Mouse (Mus musculus) liver, embryonic 13.5 days (tissue): ENCODE measurements at regions not wholly inside any gene's neighbourhood (a gene's known extent, or its start where the extent isn't known, plus 50 kb on each side); places are given as distances from the start of the nearest gene placed in this dataset.
"Not testable (repeated sequence)": the region's sequence is repeated elsewhere in the genome, so short reads cannot be mapped to it uniquely, and the experiment has no call there.

Experiments used
- ATAC-seq: fragments of 200-750 bp; cut with Nextera tagmentation; 2 replicates; pipeline ENCODE4 v1.8.0; 2017; ENCODE audit warnings: low read depth, mild to moderate bottlenecking, moderate number of reproducible peaks, moderate library complexity
- DNase-seq: peaks from one replicate; pipeline ENCODE4 v3.0.0; 2022
- H3K27ac ChIP-seq: fragments of 300-500 bp; sonication (generic); 2 replicates; pipeline ENCODE4 v1.5.1; 2015; ENCODE audit warnings: moderate library complexity, mild to moderate bottlenecking, inconsistent platforms
- H3K27me3 ChIP-seq: fragments of 300-500 bp; sonication (generic); 2 replicates; pipeline ENCODE4 v1.6.1; 2015; ENCODE audit warnings: mild to moderate bottlenecking, inconsistent platforms
- H3K36me3 ChIP-seq: fragments of 300-500 bp; sonication (generic); 2 replicates; pipeline ENCODE4 v1.6.1; 2015; ENCODE audit warnings: mild to moderate bottlenecking, inconsistent platforms
- H3K4me1 ChIP-seq: fragments of 300-500 bp; sonication (generic); replicated peaks from 2 replicates; pipeline ENCODE4 v1.6.1; 2015; ENCODE audit warnings: inconsistent platforms
- H3K4me2 ChIP-seq: fragments of 300-500 bp; sonication (generic); 2 replicates; pipeline ENCODE4 v1.6.1; 2015; ENCODE audit warnings: inconsistent platforms, mild to moderate bottlenecking, moderate library complexity
- H3K4me3 ChIP-seq: fragments of 300-500 bp; sonication (generic); replicated peaks from 2 replicates; pipeline ENCODE4 v1.5.1; 2015; ENCODE audit warnings: mild to moderate bottlenecking, inconsistent platforms
- H3K9ac ChIP-seq: fragments of 300-500 bp; sonication (generic); 2 replicates; pipeline ENCODE4 v1.6.1; 2015; ENCODE audit warnings: mild to moderate bottlenecking, inconsistent platforms
- H3K9me3 ChIP-seq: fragments of 300-500 bp; sonication (generic); replicated peaks from 2 replicates; pipeline ENCODE4 v1.6.1; 2016; ENCODE audit warnings: inconsistent platforms
- WGBS: fragments of 180-500 bp; shearing (Covaris S2); methylation state at CpG from one replicate; pipeline ENCODE4 v1.1.7; 2015; ENCODE audit not compliant: insufficient replicate concordance; 5-methylcytosine and 5-hydroxymethylcytosine counted together

- H3K4me3 ChIP-seq, result no peak overlapping the region
- no peak for DNase-seq
- ATAC-seq, result no peak
- no peaks in the 10 kb centered on the region for H3K9me3 ChIP-seq
- no peak overlapping the region for H3K27ac ChIP-seq
- 40% methylated on average over 2 of the region's 2 CpGs for WGBS
- no peak overlapping the region for H3K9ac ChIP-seq
- H3K4me2 ChIP-seq, result no peak overlapping the region
- H3K27me3 ChIP-seq, result no peaks in the 10 kb centered on the region
- no peaks in the 10 kb centered on the region for H3K36me3 ChIP-seq
- no peaks in the 10 kb centered on the region for H3K4me1 ChIP-seq
Measured at GRCm38 (mm10) chr6:7356634-7357033, 198.0 kb upstream of the Tac1 start.

- DNase-seq, result no peak
- H3K36me3 ChIP-seq, result no peaks in the 10 kb centered on the region
- H3K27ac ChIP-seq, result no peak overlapping the region
- no peak for ATAC-seq
- H3K9ac ChIP-seq, result no peak overlapping the region
- no peaks in the 10 kb centered on the region for H3K4me1 ChIP-seq
- no peak overlapping the region for H3K4me2 ChIP-seq
- H3K4me3 ChIP-seq, result no peak overlapping the region
- no peaks in the 10 kb centered on the region for H3K9me3 ChIP-seq
- WGBS, result 43% methylated on average over 1 of the region's 1 CpGs
- H3K27me3 ChIP-seq, result no peaks in the 10 kb centered on the region
Measured at GRCm38 (mm10) chr6:7367166-7367565, 187.5 kb upstream of the Tac1 start.

- 39% methylated on average over 4 of the region's 4 CpGs for WGBS
- no peaks in the 10 kb centered on the region for H3K27me3 ChIP-seq
- H3K4me2 ChIP-seq, result no peak overlapping the region
- H3K4me3 ChIP-seq, result no peak overlapping the region
- ATAC-seq (no peak), DNase-seq (no peak)
- no peaks in the 10 kb centered on the region for H3K9me3 ChIP-seq
- H3K4me1 ChIP-seq, result no peaks in the 10 kb centered on the region
- H3K9ac ChIP-seq, result no peak overlapping the region
- no peak overlapping the region for H3K27ac ChIP-seq
- H3K36me3 ChIP-seq, result no peaks in the 10 kb centered on the region
Measured at GRCm38 (mm10) chr6:7374629-7375028, 180.1 kb upstream of the Tac1 start.

GRCm38 (mm10) chr6:7375851-7376250, 178.8 kb upstream of the Tac1 start:
- WGBS, result 59% methylated on average over 2 of the region's 2 CpGs
- H3K4me3 ChIP-seq, result no peak overlapping the region
- no peak overlapping the region for H3K4me2 ChIP-seq
- H3K9ac ChIP-seq, result no peak overlapping the region
- DNase-seq (no peak), ATAC-seq (no peak)
- no peak overlapping the region for H3K27ac ChIP-seq
- H3K4me1 ChIP-seq, result no peaks in the 10 kb centered on the region
- no peaks in the 10 kb centered on the region for H3K36me3 ChIP-seq
- H3K27me3 ChIP-seq, result no peaks in the 10 kb centered on the region
- no peaks in the 10 kb centered on the region for H3K9me3 ChIP-seq

GRCm38 (mm10) chr6:7378651-7379050, 176.0 kb upstream of the Tac1 start:
- no peaks in the 10 kb centered on the region for H3K9me3 ChIP-seq
- no peaks in the 10 kb centered on the region for H3K4me1 ChIP-seq
- H3K9ac ChIP-seq, result no peak overlapping the region
- H3K4me3 ChIP-seq, result no peak overlapping the region
- no peak overlapping the region for H3K27ac ChIP-seq
- WGBS, result 43% methylated on average over 5 of the region's 5 CpGs
- H3K36me3 ChIP-seq, result no peaks in the 10 kb centered on the region
- no peak overlapping the region for H3K4me2 ChIP-seq
- no peaks in the 10 kb centered on the region for H3K27me3 ChIP-seq
- DNase-seq (no peak), ATAC-seq (no peak)

- H3K9ac ChIP-seq, result no peak overlapping the region
- H3K9me3 ChIP-seq, result no peaks in the 10 kb centered on the region
- no peaks in the 10 kb centered on the region for H3K36me3 ChIP-seq
- no peaks in the 10 kb centered on the region for H3K27me3 ChIP-seq
- ATAC-seq (no peak), DNase-seq (no peak)
- no peak overlapping the region for H3K4me2 ChIP-seq
- no peaks in the 10 kb centered on the region for H3K4me1 ChIP-seq
- H3K4me3 ChIP-seq, result no peak overlapping the region
- 20% methylated on average over 2 of the region's 2 CpGs for WGBS
- no peak overlapping the region for H3K27ac ChIP-seq
Measured at GRCm38 (mm10) chr6:7424731-7425130, 129.9 kb upstream of the Tac1 start.

- no peak overlapping the region for H3K27ac ChIP-seq
- H3K4me1 ChIP-seq, result no peaks in the 10 kb centered on the region
- no peaks in the 10 kb centered on the region for H3K36me3 ChIP-seq
- H3K9me3 ChIP-seq, result no peaks in the 10 kb centered on the region
- no peak overlapping the region for H3K9ac ChIP-seq
- ATAC-seq, result no peak
- DNase-seq, result no peak
- no peak overlapping the region for H3K4me2 ChIP-seq
- H3K4me3 ChIP-seq, result no peak overlapping the region
- 36% methylated on average over 3 of the region's 3 CpGs for WGBS
- H3K27me3 ChIP-seq, result no peaks in the 10 kb centered on the region
Measured at GRCm38 (mm10) chr6:7441725-7442124, 113.0 kb upstream of the Tac1 start.

GRCm38 (mm10) chr6:7442286-7442685, 112.4 kb upstream of the Tac1 start:
- not testable (repeated sequence) for ATAC-seq, H3K9me3 ChIP-seq, H3K4me2 ChIP-seq, DNase-seq, H3K4me3 ChIP-seq, H3K4me1 ChIP-seq, H3K9ac ChIP-seq, H3K36me3 ChIP-seq, H3K27ac ChIP-seq, H3K27me3 ChIP-seq
- 67% methylated on average over 3 of the region's 3 CpGs for WGBS

GRCm38 (mm10) chr6:7455881-7456280, 98.8 kb upstream of the Tac1 start:
- Histone ChIP-seq H3K9me3 (no peaks in the 10 kb centered on the region), H3K36me3 (no peaks in the 10 kb centered on the region), H3K27me3 (no peaks in the 10 kb centered on the region), H3K4me3 (no peak overlapping the region), H3K27ac (no peak overlapping the region), H3K4me1 (no peaks in the 10 kb centered on the region), H3K9ac (no peak overlapping the region), H3K4me2 (no peak overlapping the region)
- WGBS, result 74% methylated on average over 3 of the region's 3 CpGs
- ATAC-seq (no peak), DNase-seq (no peak)

GRCm38 (mm10) chr6:7463896-7464295, 90.8 kb upstream of the Tac1 start:
- Histone ChIP-seq H3K9me3 (no peaks in the 10 kb centered on the region), H3K27ac (no peak overlapping the region), H3K4me2 (no peak overlapping the region), H3K4me1 (no peaks in the 10 kb centered on the region), H3K4me3 (no peak overlapping the region), H3K27me3 (no peaks in the 10 kb centered on the region), H3K36me3 (no peaks in the 10 kb centered on the region), H3K9ac (no peak overlapping the region)
- ATAC-seq (no peak), DNase-seq (no peak)
- 74% methylated on average over 2 of the region's 2 CpGs for WGBS

GRCm38 (mm10) chr6:7464346-7464745, 90.3 kb upstream of the Tac1 start:
- H3K4me1 ChIP-seq, result no peaks in the 10 kb centered on the region
- H3K27me3 ChIP-seq, result no peaks in the 10 kb centered on the region
- no peaks in the 10 kb centered on the region for H3K36me3 ChIP-seq
- no peak overlapping the region for H3K4me3 ChIP-seq
- 63% methylated on average over 2 of the region's 2 CpGs for whole genome bisulfite sequencing
- H3K9ac ChIP-seq, result no peak overlapping the region
- no peak for DNase-seq
- no peak overlapping the region for H3K27ac ChIP-seq
- no peak for ATAC-seq
- H3K4me2 ChIP-seq, result no peak overlapping the region
- H3K9me3 ChIP-seq, result no peaks in the 10 kb centered on the region

GRCm38 (mm10) chr6:7472366-7473026, 82.2 kb upstream of the Tac1 start:
- 31% methylated on average over 7 of the region's 7 CpGs for WGBS
- H3K36me3 ChIP-seq, result no peaks in the 10 kb centered on the region

More at GRCm38 (mm10) chr6:7472366-7473026, 82.2 kb upstream of the Tac1 start:
- DNase-seq, result no peak
- no peaks in the 10 kb centered on the region for H3K4me1 ChIP-seq
- no peak overlapping the region for H3K9ac ChIP-seq
- no peak for ATAC-seq
- no peak overlapping the region for H3K4me2 ChIP-seq
- H3K4me3 ChIP-seq, result no peak overlapping the region
- H3K27me3 ChIP-seq, result no peaks in the 10 kb centered on the region
- no peak overlapping the region for H3K27ac ChIP-seq
- no peaks in the 10 kb centered on the region for H3K9me3 ChIP-seq
